Mouse (Mus musculus): ENCODE measurements around the gene Ikbkg. TPM values are rescaled to one million over a fixed set of nuclear protein-coding genes. Genes with fewer than 3 reads are reported as not detected.

Ikbkg gene
- polyA plus RNA-seq, 1 experiment: 24.7 TPM

GRCm38 (mm10) chrX:74400136-74400535, 7.0 kb downstream of the Ikbkg start:
- no peak overlapping the region for H3K4me3 ChIP-seq
- no peaks in the 10 kb centered on the region for H3K36me3 ChIP-seq (ENCODE audit: control insufficient read depth, insufficient read depth)
- TF ChIP-seq TCF12 (IDR thresholded peaks at IDR 0.05; ENCODE audit: insufficient read depth, poor library complexity, severe bottlenecking) (no peak), POLR2A (IDR thresholded peaks at IDR 0.05; ENCODE audit: insufficient read length, low read depth) (no peak), MYOD1 (IDR thresholded peaks at IDR 0.05; ENCODE audit: control insufficient read depth in 1 of 3, insufficient read length in 2 of 3, low read depth in 2 of 3) (no peak), MYOG (IDR thresholded peaks at IDR 0.05; ENCODE audit: control insufficient read depth in 1 of 3, insufficient read depth in 1 of 3, insufficient read length in 2 of 3, low read depth in 2 of 3) (no peak), E2F4 (IDR thresholded peaks at IDR 0.05; ENCODE audit: insufficient read depth) (no peak), CEBPB (IDR thresholded peaks at IDR 0.05; ENCODE audit: insufficient read depth, poor library complexity, severe bottlenecking) (no peak), TCF3 (IDR thresholded peaks at IDR 0.05; ENCODE audit: insufficient read length, low read depth) (no peak), USF1 (IDR thresholded peaks at IDR 0.05; ENCODE audit: low read depth) (no peak), SRF (IDR thresholded peaks at IDR 0.05; ENCODE audit: control insufficient read depth, insufficient read length, low read depth) (no peak), MAX (IDR thresholded peaks at IDR 0.05; ENCODE audit: low read depth) (no peak), POLR2AphosphoS2 (IDR thresholded peaks at IDR 0.05; ENCODE audit: insufficient read length, low read depth) (no peak)
- no peaks in the 10 kb centered on the region for H3K27me3 ChIP-seq (ENCODE audit: control insufficient read depth, insufficient read depth, insufficient read length)
- H3K4me2 ChIP-seq (ENCODE audit: low read depth): no peak overlapping the region
- H3ac ChIP-seq (ENCODE audit: control insufficient read depth, insufficient read length): no peak overlapping the region
- H3K79me2 ChIP-seq (ENCODE audit: control insufficient read depth, insufficient read depth): no peaks in the 10 kb centered on the region

GRCm38 (mm10) chrX:74408340-74408739, 15.2 kb downstream of the Ikbkg start:
- no peak overlapping the region for H3ac ChIP-seq (ENCODE audit: control insufficient read depth, insufficient read length)
- H3K79me2 ChIP-seq (ENCODE audit: control insufficient read depth, insufficient read depth): no peaks in the 10 kb centered on the region
- H3K27me3 ChIP-seq (ENCODE audit: control insufficient read depth, insufficient read depth, insufficient read length): no peaks in the 10 kb centered on the region
- no peaks in the 10 kb centered on the region for H3K36me3 ChIP-seq (ENCODE audit: control insufficient read depth, insufficient read depth)
- TF ChIP-seq POLR2A (IDR thresholded peaks at IDR 0.05; ENCODE audit: insufficient read length, low read depth) (no peak), USF1 (IDR thresholded peaks at IDR 0.05; ENCODE audit: low read depth) (no peak), REST (IDR thresholded peaks at IDR 0.05; ENCODE audit: insufficient read depth, insufficient read length) (no peak), TCF3 (IDR thresholded peaks at IDR 0.05; ENCODE audit: insufficient read length, low read depth) (no peak), SRF (IDR thresholded peaks at IDR 0.05; ENCODE audit: control insufficient read depth, insufficient read length, low read depth) (no peak), MYOG (IDR thresholded peaks at IDR 0.05; ENCODE audit: control insufficient read depth in 1 of 3, insufficient read depth in 1 of 3, insufficient read length in 2 of 3, low read depth in 2 of 3) (no peak), TCF12 (IDR thresholded peaks at IDR 0.05; ENCODE audit: insufficient read depth, poor library complexity, severe bottlenecking) (no peak), CEBPB (IDR thresholded peaks at IDR 0.05; ENCODE audit: insufficient read depth, poor library complexity, severe bottlenecking) (no peak), E2F4 (IDR thresholded peaks at IDR 0.05; ENCODE audit: insufficient read depth) (no peak), MAX (IDR thresholded peaks at IDR 0.05; ENCODE audit: low read depth) (no peak), MYOD1 (IDR thresholded peaks at IDR 0.05; ENCODE audit: control insufficient read depth in 1 of 3, insufficient read length in 2 of 3, low read depth in 2 of 3) (no peak), POLR2AphosphoS2 (IDR thresholded peaks at IDR 0.05; ENCODE audit: insufficient read length, low read depth) (no peak)
- H3K4me3 ChIP-seq: no peak overlapping the region
- H3K4me2 ChIP-seq (ENCODE audit: low read depth): no peak overlapping the region

- no peak for TF ChIP-seq POLR2AphosphoS2 (IDR thresholded peaks at IDR 0.05; ENCODE audit: insufficient read length, low read depth)
- no peak for TF ChIP-seq SRF (IDR thresholded peaks at IDR 0.05; ENCODE audit: control insufficient read depth, insufficient read length, low read depth)
- no peak for TF ChIP-seq USF1 (IDR thresholded peaks at IDR 0.05; ENCODE audit: low read depth)
- TF ChIP-seq MAX (IDR thresholded peaks at IDR 0.05; ENCODE audit: low read depth): no peak
- no peak for TF ChIP-seq REST (IDR thresholded peaks at IDR 0.05; ENCODE audit: insufficient read depth, insufficient read length)
- TF ChIP-seq TCF3 (IDR thresholded peaks at IDR 0.05; ENCODE audit: insufficient read length, low read depth): no peak
- no peak for TF ChIP-seq CEBPB (IDR thresholded peaks at IDR 0.05; ENCODE audit: insufficient read depth, poor library complexity, severe bottlenecking)
- no peak for TF ChIP-seq E2F4 (IDR thresholded peaks at IDR 0.05; ENCODE audit: insufficient read depth)
- TF ChIP-seq TCF12 (IDR thresholded peaks at IDR 0.05; ENCODE audit: insufficient read depth, poor library complexity, severe bottlenecking): no peak
- no peak for TF ChIP-seq POLR2A (IDR thresholded peaks at IDR 0.05; ENCODE audit: insufficient read length, low read depth)
- TF ChIP-seq MYOD1 (IDR thresholded peaks at IDR 0.05; ENCODE audit: control insufficient read depth in 1 of 3, insufficient read length in 2 of 3, low read depth in 2 of 3): no peak
- TF ChIP-seq MYOG (IDR thresholded peaks at IDR 0.05; ENCODE audit: control insufficient read depth in 1 of 3, insufficient read depth in 1 of 3, insufficient read length in 2 of 3, low read depth in 2 of 3): no peak
- Histone ChIP-seq H3K4me2 (ENCODE audit: low read depth) (no peak overlapping the region), H3K79me2 (ENCODE audit: control insufficient read depth, insufficient read depth) (no peaks in the 10 kb centered on the region)
Observed at GRCm38 (mm10) chrX:74413377-74413776, 20.3 kb downstream of the Ikbkg start.

GRCm38 (mm10) chrX:74424443-74424842, 31.4 kb downstream of the Ikbkg start:
- peak overlapping the region; percentile 78 for H3K4me2 ChIP-seq (ENCODE audit: low read depth)
- TF ChIP-seq SRF (IDR thresholded peaks at IDR 0.05; ENCODE audit: control insufficient read depth, insufficient read length, low read depth) (no peak), POLR2A (IDR thresholded peaks at IDR 0.05; ENCODE audit: insufficient read length, low read depth) (peak; percentile 20)
- H3ac ChIP-seq (ENCODE audit: control insufficient read depth, insufficient read length): no peak overlapping the region
- H3K4me3 ChIP-seq: peak overlapping the region; percentile 78
- H3K79me2 ChIP-seq (ENCODE audit: control insufficient read depth, insufficient read depth): peaks cover 33% of the 10 kb centered on the region
- H3K27me3 ChIP-seq (ENCODE audit: control insufficient read depth, insufficient read depth, insufficient read length): no peaks in the 10 kb centered on the region
- H3K36me3 ChIP-seq (ENCODE audit: control insufficient read depth, insufficient read depth): no peaks in the 10 kb centered on the region

More at GRCm38 (mm10) chrX:74413377-74413776, 20.3 kb downstream of the Ikbkg start:
- Histone ChIP-seq H3ac (ENCODE audit: control insufficient read depth, insufficient read length) (no peak overlapping the region), H3K4me3 (no peak overlapping the region), H3K27me3 (ENCODE audit: control insufficient read depth, insufficient read depth, insufficient read length) (no peaks in the 10 kb centered on the region), H3K36me3 (ENCODE audit: control insufficient read depth, insufficient read depth) (no peaks in the 10 kb centered on the region)

GRCm38 (mm10) chrX:74425195-74425594, 32.1 kb downstream of the Ikbkg start:
- peak overlapping the region; percentile 78 for H3K4me2 ChIP-seq (ENCODE audit: low read depth)

More at GRCm38 (mm10) chrX:74425195-74425594, 32.1 kb downstream of the Ikbkg start:
- peaks cover 35% of the 10 kb centered on the region for H3K79me2 ChIP-seq (ENCODE audit: control insufficient read depth, insufficient read depth)
- peak overlapping the region; percentile 78 for H3K4me3 ChIP-seq
- no peak overlapping the region for H3ac ChIP-seq (ENCODE audit: control insufficient read depth, insufficient read length)
- peak; percentile 39 for TF ChIP-seq POLR2A (IDR thresholded peaks at IDR 0.05; ENCODE audit: insufficient read length, low read depth)
- no peak for TF ChIP-seq TCF12 (IDR thresholded peaks at IDR 0.05; ENCODE audit: insufficient read depth, poor library complexity, severe bottlenecking)
- H3K36me3 ChIP-seq (ENCODE audit: control insufficient read depth, insufficient read depth): no peaks in the 10 kb centered on the region
- H3K27me3 ChIP-seq (ENCODE audit: control insufficient read depth, insufficient read depth, insufficient read length): no peaks in the 10 kb centered on the region
